Mouse (Mus musculus) kidney, adult 2 months (tissue): ENCODE measurements around the gene Trim30a.

Source experiments
- CTCF ChIP-seq: fragments of 200-500 bp; conservative IDR thresholded peaks from 2 replicates; pipeline ENCODE4 v1.5.1; 2011; ENCODE audit warnings: low read depth, mild to moderate bottlenecking, control low read depth, low read length, moderate library complexity, mixed read lengths; ENCODE audit not compliant: insufficient read depth, insufficient read length
- POLR2A ChIP-seq: fragments of 200-500 bp; IDR thresholded peaks from one replicate; pipeline ENCODE4 v1.6.1; 2011; ENCODE audit warnings: low read depth, low read length, control low read depth

- TF ChIP-seq CTCF (no peak), POLR2A (no peak)
These were observed 36.8 kb upstream of the Trim30a start for GRCm38 (mm10) chr7:104501589-104502371.
